Mouse (Mus musculus) liver, embryonic 15.5 days (tissue): ENCODE measurements around the gene Zzef1. TPM values are rescaled to one million over a fixed set of nuclear protein-coding genes. Genes with fewer than 3 reads are reported as not detected.

Experiments
- ATAC-seq: fragments of 200-750 bp; cut with Nextera tagmentation; 2 replicates; pipeline ENCODE4 v1.8.0; 2017; ENCODE audit warnings: moderate number of reproducible peaks, mild to moderate bottlenecking, moderate library complexity; ENCODE audit not compliant: insufficient read depth
- H3K27ac ChIP-seq: fragments of 300-500 bp; sonication (generic); replicated peaks from 2 replicates; pipeline ENCODE4 v1.5.1; 2015; ENCODE audit warnings: mild to moderate bottlenecking, inconsistent platforms
- H3K27me3 ChIP-seq: fragments of 300-500 bp; sonication (generic); 2 replicates; pipeline ENCODE4 v1.6.1; 2015; ENCODE audit warnings: mild to moderate bottlenecking, inconsistent platforms
- H3K36me3 ChIP-seq: fragments of 300-500 bp; sonication (generic); replicated peaks from 2 replicates; pipeline ENCODE4 v1.6.1; 2015; ENCODE audit warnings: moderate library complexity, mild to moderate bottlenecking, inconsistent platforms
- H3K4me1 ChIP-seq: fragments of 300-500 bp; sonication (generic); replicated peaks from 2 replicates; pipeline ENCODE4 v1.6.1; 2015; ENCODE audit warnings: inconsistent platforms
- H3K4me2 ChIP-seq: fragments of 300-500 bp; sonication (generic); 2 replicates; pipeline ENCODE4 v1.6.1; 2015; ENCODE audit warnings: moderate library complexity, mild to moderate bottlenecking, inconsistent platforms
- H3K4me3 ChIP-seq: fragments of 300-500 bp; sonication (generic); replicated peaks from 2 replicates; pipeline ENCODE4 v1.5.1; 2015; ENCODE audit warnings: mild to moderate bottlenecking, inconsistent platforms
- H3K9ac ChIP-seq: fragments of 300-500 bp; sonication (generic); 2 replicates; pipeline ENCODE4 v1.6.1; 2015; ENCODE audit warnings: moderate library complexity, mild to moderate bottlenecking, inconsistent platforms
- H3K9me3 ChIP-seq: fragments of 300-500 bp; sonication (generic); replicated peaks from 2 replicates; pipeline ENCODE4 v1.6.1; 2016; ENCODE audit warnings: inconsistent platforms
- WGBS: fragments of 180-500 bp; shearing (Covaris S2); methylation state at CpG from one replicate; pipeline ENCODE4 v1.1.7; 2015; ENCODE audit warnings: mixed read lengths; ENCODE audit not compliant: insufficient replicate concordance; 5-methylcytosine and 5-hydroxymethylcytosine counted together
- polyA plus RNA-seq: library from polyadenylated mRNA; unstranded; fragments of >200 nt; fragmentation: Nextera tagmentation; extraction: Ambion mirVana; gene quantifications from 2 replicates; pipeline ENCODE4 v1.2.1, GENCODE M21; 2015

Gene Zzef1
- polyA plus RNA-seq, 1 experiment from 2014 or later = 3.7 TPM

- Histone ChIP-seq H3K27ac (no peak overlapping the region), H3K4me3 (no peak overlapping the region), H3K4me1 (no peaks in the 10 kb centered on the region), H3K27me3 (no peaks in the 10 kb centered on the region), H3K9ac (no peak overlapping the region), H3K9me3 (no peaks in the 10 kb centered on the region), H3K4me2 (no peak overlapping the region), H3K36me3 (peaks cover 67% of the 10 kb centered on the region)
- no peak for ATAC-seq
- WGBS = 71% methylated on average over 1 of the region's 1 CpGs
Measured at GRCm38 (mm10) chr11:72892623-72893022, 96.6 kb downstream of the Zzef1 start.

- no peaks in the 10 kb centered on the region for H3K9me3 ChIP-seq
- 75% methylated on average over 4 of the region's 4 CpGs for WGBS
- no peak overlapping the region for H3K4me3 ChIP-seq
- H3K4me1 ChIP-seq = no peaks in the 10 kb centered on the region
- ATAC-seq = no peak
- H3K9ac ChIP-seq = no peak overlapping the region
- H3K27me3 ChIP-seq = no peaks in the 10 kb centered on the region
- H3K27ac ChIP-seq = no peak overlapping the region
- H3K36me3 ChIP-seq = peaks cover 64% of the 10 kb centered on the region
- H3K4me2 ChIP-seq = no peak overlapping the region
Measured at GRCm38 (mm10) chr11:72908391-72908790, 112.4 kb downstream of the Zzef1 start.

- Histone ChIP-seq H3K9me3 (no peaks in the 10 kb centered on the region), H3K27me3 (no peaks in the 10 kb centered on the region), H3K4me1 (no peaks in the 10 kb centered on the region), H3K27ac (no peak overlapping the region), H3K4me2 (no peak overlapping the region), H3K4me3 (no peak overlapping the region), H3K36me3 (peaks cover 82% of the 10 kb centered on the region), H3K9ac (no peak overlapping the region)
- WGBS = 68% methylated on average over 7 of the region's 7 CpGs
- ATAC-seq = no peak
Measured at GRCm38 (mm10) chr11:72917299-72917996, 121.4 kb downstream of the Zzef1 start.

- no peak overlapping the region for H3K9ac ChIP-seq
- no peak overlapping the region for H3K4me2 ChIP-seq
- no peak overlapping the region for H3K4me3 ChIP-seq
- WGBS = 26% methylated on average over 4 of the region's 4 CpGs
- H3K4me1 ChIP-seq = no peaks in the 10 kb centered on the region
- H3K27me3 ChIP-seq = no peaks in the 10 kb centered on the region
- peaks cover 59% of the 10 kb centered on the region for H3K36me3 ChIP-seq
- no peaks in the 10 kb centered on the region for H3K9me3 ChIP-seq
- ATAC-seq = no peak
- H3K27ac ChIP-seq = no peak overlapping the region
Measured at GRCm38 (mm10) chr11:72923116-72923515, 127.1 kb downstream of the Zzef1 start.

- Histone ChIP-seq H3K36me3 (peaks cover 50% of the 10 kb centered on the region), H3K9me3 (no peaks in the 10 kb centered on the region)
Measured at GRCm38 (mm10) chr11:72924458-72924857, 128.4 kb downstream of the Zzef1 start.

GRCm38 (mm10) chr11:72925067-72925466 lies 129.0 kb downstream of the Zzef1 start:
- Histone ChIP-seq H3K4me1 (no peaks in the 10 kb centered on the region), H3K27me3 (no peaks in the 10 kb centered on the region), H3K9me3 (no peaks in the 10 kb centered on the region), H3K9ac (no peak overlapping the region), H3K4me3 (no peak overlapping the region), H3K27ac (no peak overlapping the region), H3K4me2 (no peak overlapping the region), H3K36me3 (peaks cover 45% of the 10 kb centered on the region)
- no peak for ATAC-seq
- 37% methylated on average over 2 of the region's 2 CpGs for WGBS

More at GRCm38 (mm10) chr11:72924458-72924857, 128.4 kb downstream of the Zzef1 start:
- ATAC-seq = no peak
- Histone ChIP-seq H3K27me3 (no peaks in the 10 kb centered on the region), H3K4me1 (no peaks in the 10 kb centered on the region), H3K4me3 (no peak overlapping the region), H3K9ac (no peak overlapping the region), H3K27ac (no peak overlapping the region), H3K4me2 (no peak overlapping the region)
- WGBS = 15% methylated on average over 1 of the region's 1 CpGs

GRCm38 (mm10) chr11:72926226-72926890 lies 130.3 kb downstream of the Zzef1 start:
- Histone ChIP-seq H3K27me3 (no peaks in the 10 kb centered on the region), H3K4me2 (no peak overlapping the region), H3K4me3 (no peak overlapping the region), H3K9ac (no peak overlapping the region), H3K4me1 (no peaks in the 10 kb centered on the region), H3K36me3 (peaks cover 36% of the 10 kb centered on the region), H3K9me3 (no peaks in the 10 kb centered on the region), H3K27ac (no peak overlapping the region)
- 53% methylated on average over 13 of the region's 13 CpGs for WGBS
- ATAC-seq = 0 out of 2 replicates have a peak, but pooled peaks have one; percentile 9

- Histone ChIP-seq H3K9ac (no peak overlapping the region), H3K27me3 (no peaks in the 10 kb centered on the region), H3K4me2 (no peak overlapping the region), H3K9me3 (no peaks in the 10 kb centered on the region), H3K36me3 (peaks cover 21% of the 10 kb centered on the region), H3K4me1 (no peaks in the 10 kb centered on the region), H3K4me3 (no peak overlapping the region), H3K27ac (no peak overlapping the region)
- no peak for ATAC-seq
- 56% methylated on average over 2 of the region's 2 CpGs for WGBS
Measured at GRCm38 (mm10) chr11:72928516-72928915, 132.5 kb downstream of the Zzef1 start.

GRCm38 (mm10) chr11:72940208-72941143 lies 144.4 kb downstream of the Zzef1 start:
- H3K4me1 ChIP-seq = peaks cover 15% of the 10 kb centered on the region
- H3K9ac ChIP-seq = peak overlapping the region; percentile 42
- H3K27me3 ChIP-seq = no peaks in the 10 kb centered on the region; the same call in 1 of the 2 replicates
- H3K36me3 ChIP-seq = no peaks in the 10 kb centered on the region
- no peak overlapping the region for H3K27ac ChIP-seq
- ATAC-seq = no peak
- WGBS = 27% methylated on average over 20 of the region's 20 CpGs
- no peaks in the 10 kb centered on the region for H3K9me3 ChIP-seq
- peak overlapping the region; percentile 57 for H3K4me3 ChIP-seq
- peak overlapping the region; percentile 58 for H3K4me2 ChIP-seq

- H3K27ac ChIP-seq = no peak overlapping the region
- peaks cover 27% of the 10 kb centered on the region for H3K4me1 ChIP-seq
- no peak overlapping the region for H3K9ac ChIP-seq
- no peak overlapping the region for H3K4me2 ChIP-seq
- H3K36me3 ChIP-seq = no peaks in the 10 kb centered on the region
- H3K27me3 ChIP-seq = no peaks in the 10 kb centered on the region; the same call in 1 of the 2 replicates
- WGBS = 31% methylated on average over 7 of the region's 7 CpGs
- ATAC-seq = no peak
- no peak overlapping the region for H3K4me3 ChIP-seq
- H3K9me3 ChIP-seq = 0 out of 2 replicates have a peak, but pooled peaks cover 2% of the 10 kb centered on the region
Measured at GRCm38 (mm10) chr11:72944996-72945793, 149.2 kb downstream of the Zzef1 start.
